8 mouse cellular contexts compared by ENCODE assay signal in the genomic region with DNA sequence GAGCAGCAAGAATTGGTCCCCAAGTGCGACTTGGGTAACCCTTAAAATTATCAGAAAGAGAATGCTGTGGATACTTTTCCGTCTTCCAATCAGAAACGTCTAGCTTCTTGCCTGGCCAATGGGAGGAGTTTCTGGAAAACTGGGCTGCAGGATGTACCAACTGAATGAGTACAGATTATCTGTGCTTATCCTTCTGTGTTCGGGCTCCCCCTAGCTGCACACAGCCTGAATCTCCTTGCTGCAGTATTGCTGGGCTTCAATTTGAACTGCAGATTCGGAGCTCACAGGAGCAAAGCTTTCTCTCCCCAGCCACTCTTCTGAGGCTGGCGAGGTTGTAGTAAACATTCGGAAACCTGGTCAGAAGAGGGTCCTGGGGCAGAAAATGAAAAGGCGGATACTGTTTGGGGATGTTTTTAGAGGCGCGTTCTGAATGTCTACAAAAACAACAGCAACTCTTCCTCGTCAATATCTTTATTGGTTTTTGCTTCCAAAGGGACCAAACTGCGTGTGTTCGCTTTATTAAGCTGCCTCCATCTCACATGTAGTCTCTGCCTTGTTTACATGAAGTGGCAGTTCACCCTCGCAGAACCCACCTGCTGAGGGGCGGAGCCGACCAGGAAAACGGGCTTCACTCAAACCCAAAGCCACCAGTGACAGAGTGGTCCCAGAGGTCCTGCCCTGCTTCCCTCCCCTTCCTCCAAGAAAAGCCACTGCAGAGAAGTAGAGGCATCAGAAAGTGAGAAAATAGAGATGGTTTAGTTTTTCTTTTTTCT.
DNase-seq lines count a peak whose midpoint lies in the region; ATAC-seq lines count a peak whose summit lies in the region.

No protein-coding gene starts in this region.

- peak overlapping the region; percentile 18; the same call in 1 of the 2 replicates for H3K9ac ChIP-seq in forebrain, embryonic 15.5 days (replicated peaks)
- H3K9ac ChIP-seq in liver, embryonic 13.5 days: no peak overlapping the region

- peak; percentile 99 for ATAC-seq in forebrain, embryonic 15.5 days (replicated peaks)
- 0 out of 2 replicates have a peak, but pooled peaks have one; percentile 47 for ATAC-seq in liver, embryonic 13.5 days (ENCODE audit: low read depth)
- no peak for ATAC-seq in CD4-positive, CD25-positive, alpha-beta regulatory T cell, adult 4 months

- 18% methylated on average over 17 of the region's 17 CpGs for WGBS in forebrain, embryonic 15.5 days
- WGBS in liver, embryonic 13.5 days (ENCODE audit: insufficient replicate concordance): 18% methylated on average over 17 of the region's 17 CpGs

- peaks cover 3% of the 10 kb centered on the region; the same call in 1 of the 2 replicates for H3K4me1 ChIP-seq in forebrain, embryonic 15.5 days
- no peaks in the 10 kb centered on the region for H3K4me1 ChIP-seq in liver, embryonic 13.5 days (replicated peaks)

- peak overlapping the region; percentile 42 for H3K4me2 ChIP-seq in forebrain, embryonic 15.5 days (replicated peaks)
- peak overlapping the region; percentile 28 for H3K4me2 ChIP-seq in liver, embryonic 13.5 days

- H3K4me3 ChIP-seq in forebrain, embryonic 15.5 days: peak overlapping the region; percentile 25
- H3K4me3 ChIP-seq in liver, embryonic 13.5 days (replicated peaks): no peak overlapping the region

- no peak overlapping the region for H3K27ac ChIP-seq in forebrain, embryonic 15.5 days (replicated peaks)
- no peak overlapping the region for H3K27ac ChIP-seq in liver, embryonic 13.5 days

- peak; percentile 70 for DNase-seq in A20 (ENCODE audit: low read depth, low spot score)
- peak; percentile 67 for DNase-seq in cerebellum, adult 11 months
- DNase-seq in heart, postnatal 10 days: peak; percentile 63 to 75
- peak; percentile 82 to 87 for DNase-seq in kidney, postnatal 4 days
- DNase-seq in liver, embryonic 13.5 days: peak; percentile 1
- peak; percentile 20 for DNase-seq in ovary, adult 18-20 months (ENCODE audit: low spot score)

- no peaks in the 10 kb centered on the region for H3K36me3 ChIP-seq in forebrain, embryonic 15.5 days
- no peaks in the 10 kb centered on the region for H3K36me3 ChIP-seq in liver, embryonic 13.5 days

- H3K9me3 ChIP-seq in forebrain, embryonic 15.5 days: no peaks in the 10 kb centered on the region
- H3K9me3 ChIP-seq in liver, embryonic 13.5 days (replicated peaks): no peaks in the 10 kb centered on the region

- H3K27me3 ChIP-seq in forebrain, embryonic 15.5 days: no peaks in the 10 kb centered on the region; the same call in 1 of the 2 replicates
- H3K27me3 ChIP-seq in liver, embryonic 13.5 days: no peaks in the 10 kb centered on the region

- intact Hi-C loops in heart, postnatal 10 days (cut with DNase I): loop anchor here (1.0 to 10.0 kb wide), 5 partner anchors 229 to 1863 kb away; no protein-coding TSS in a partner anchor

Comparison
In these comparisons a context has a peak if more than half of its experiments do, and no peak if none do; other contexts are left out.
1. DNase-seq: peak in every context shown above with its lines; median percentile 84 in kidney, postnatal 4 days; 70 in A20; 69 in heart, postnatal 10 days; 67 in cerebellum, adult 11 months; 20 in ovary, adult 18-20 months; 1 in liver, embryonic 13.5 days.